Mouse (Mus musculus) right cerebral cortex, postnatal 10 days (tissue): ENCODE data around the gene Myocos.
"Not testable (repeated sequence)": the region's sequence is repeated elsewhere in the genome, so short reads cannot be mapped to it uniquely, and the experiment has no call there.

Experiments used
- DNase-seq, 2 experiments: peaks; one replicate each; pipeline ENCODE4 v3.0.0; 2021; ENCODE audit warnings: low spot score in 2 of 2

Myocos gene

DNA sequence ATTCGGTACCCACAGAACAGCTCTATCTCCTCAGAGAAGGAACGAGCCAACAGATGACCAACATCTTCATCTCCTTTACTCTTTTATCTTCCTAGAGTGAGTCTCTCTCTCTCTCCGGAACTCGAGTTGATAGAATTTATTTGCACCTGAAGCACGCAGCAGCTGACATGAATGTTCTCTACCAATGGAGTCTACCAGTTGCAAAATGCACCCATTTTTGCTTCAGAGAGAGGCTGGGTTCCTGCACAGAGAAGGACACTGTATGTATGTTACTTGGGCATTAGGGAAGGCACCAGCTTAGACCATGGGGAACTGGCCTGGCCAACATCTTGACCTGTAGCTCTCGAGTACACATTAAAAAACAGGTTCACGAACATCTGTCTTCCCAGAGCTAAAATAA is at the start of gene Myocos:
Gene Myocos, minus strand, starts transcription at position 101 of the 400 bp plus-strand sequence.
- DNase-seq = no peak

DNA sequence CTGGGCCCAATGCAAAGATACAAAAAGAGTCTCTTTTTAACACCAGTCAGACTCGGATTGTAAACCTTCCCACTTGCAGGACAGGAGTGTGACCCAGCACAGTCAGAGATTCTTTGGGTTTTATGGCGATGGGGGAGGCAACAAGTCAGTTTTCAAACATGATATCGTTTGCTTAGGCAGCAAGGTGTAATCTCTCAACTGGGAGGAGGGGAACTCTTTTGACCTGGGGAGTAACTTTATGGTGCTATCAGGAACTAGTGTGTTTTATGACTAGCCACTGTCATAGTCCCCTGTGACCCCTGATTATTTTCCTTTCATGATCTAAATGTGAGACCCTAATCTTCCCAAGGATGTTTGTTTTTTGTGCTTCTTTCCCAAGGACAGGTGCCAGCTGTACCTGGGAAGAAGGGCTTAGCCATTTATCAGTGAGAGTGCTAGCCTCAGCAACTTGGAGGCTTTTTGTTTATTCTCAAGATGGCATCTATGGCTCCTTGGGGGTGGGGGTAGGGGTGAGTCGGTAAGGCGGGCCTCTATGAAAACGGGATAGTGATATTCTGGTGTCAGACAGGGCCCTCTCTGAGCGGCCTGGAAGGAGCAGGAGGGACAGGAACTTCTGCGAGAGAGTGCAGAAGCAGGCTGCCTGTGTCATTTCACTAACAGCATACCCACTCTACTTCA is 42.5 kb upstream of the Myocos start:
- DNase-seq = no peak

DNA sequence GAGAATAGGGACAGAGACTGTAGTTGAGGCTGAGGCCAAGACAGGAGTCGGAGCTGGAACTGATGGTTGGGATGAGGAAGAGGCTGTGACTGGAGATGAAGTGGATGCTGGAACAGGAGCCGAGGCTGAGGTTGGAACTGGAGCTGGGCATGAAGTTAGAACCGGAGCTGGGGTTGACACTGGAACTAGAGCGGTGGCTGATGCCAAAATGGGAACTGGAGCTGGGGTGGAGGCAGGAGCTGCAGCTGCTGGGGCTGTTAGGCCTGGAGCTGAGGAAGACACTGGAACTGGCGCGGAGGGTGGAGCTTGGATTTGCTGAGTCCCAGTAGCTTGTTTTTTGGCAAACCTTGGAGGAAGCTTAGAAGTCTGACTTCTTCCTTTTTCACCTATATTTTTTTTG is 39.8 kb upstream of the Myocos start:
- DNase-seq = no peak

DNA sequence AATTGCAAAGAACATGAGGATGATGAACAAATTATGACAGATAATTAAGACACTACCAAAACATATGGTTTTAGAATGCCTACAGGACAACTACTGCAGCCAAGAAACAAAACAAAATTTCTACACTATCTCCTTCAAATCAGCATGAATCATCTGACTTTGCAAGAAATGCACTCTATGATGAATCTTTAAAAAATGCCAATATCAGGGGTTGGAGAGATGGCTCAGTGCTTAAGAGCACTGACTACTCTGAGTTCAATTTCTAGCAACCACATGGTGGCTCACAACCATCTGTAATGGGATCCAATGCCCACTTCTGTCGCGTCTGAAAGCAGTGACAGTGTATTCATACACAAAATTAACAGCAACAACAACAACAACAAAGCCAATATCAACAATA is 35.7 kb upstream of the Myocos start:
- DNase-seq = no peak

DNA sequence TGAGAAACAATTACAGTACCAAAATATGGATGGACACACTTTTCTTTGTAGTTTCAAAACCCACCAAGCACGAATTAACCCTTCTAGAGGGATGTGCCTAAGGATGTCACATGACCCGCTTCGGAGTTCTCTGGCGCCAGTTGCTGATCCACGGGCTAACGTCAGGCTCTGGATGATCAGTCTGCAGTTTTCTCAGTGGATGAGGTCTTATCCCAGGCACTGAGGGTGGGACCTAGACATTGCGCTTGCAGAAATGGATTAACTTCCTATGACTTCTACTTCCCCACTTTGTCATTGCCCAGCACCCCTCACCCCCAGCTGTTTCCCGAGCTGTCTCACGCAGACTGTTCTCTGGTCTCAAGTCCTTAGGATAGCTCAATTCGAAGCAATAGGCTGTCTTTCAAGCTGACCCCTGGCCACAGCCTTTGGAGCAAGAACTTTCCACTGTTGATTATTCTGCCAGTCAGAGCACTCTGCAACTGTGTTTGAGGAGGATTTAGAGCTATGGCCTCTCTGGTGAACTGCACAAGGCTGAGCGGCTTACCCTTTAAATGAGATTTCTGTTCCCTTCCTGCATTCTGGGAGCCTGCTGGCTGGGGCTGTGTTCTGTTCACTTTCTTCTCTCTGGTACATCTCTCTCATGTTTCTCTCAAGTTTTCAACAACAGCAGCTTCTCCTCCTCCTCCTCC is 7.6 kb upstream of the Myocos start:
- peak in 1 of 2 experiments; percentile 29 for DNase-seq

DNA sequence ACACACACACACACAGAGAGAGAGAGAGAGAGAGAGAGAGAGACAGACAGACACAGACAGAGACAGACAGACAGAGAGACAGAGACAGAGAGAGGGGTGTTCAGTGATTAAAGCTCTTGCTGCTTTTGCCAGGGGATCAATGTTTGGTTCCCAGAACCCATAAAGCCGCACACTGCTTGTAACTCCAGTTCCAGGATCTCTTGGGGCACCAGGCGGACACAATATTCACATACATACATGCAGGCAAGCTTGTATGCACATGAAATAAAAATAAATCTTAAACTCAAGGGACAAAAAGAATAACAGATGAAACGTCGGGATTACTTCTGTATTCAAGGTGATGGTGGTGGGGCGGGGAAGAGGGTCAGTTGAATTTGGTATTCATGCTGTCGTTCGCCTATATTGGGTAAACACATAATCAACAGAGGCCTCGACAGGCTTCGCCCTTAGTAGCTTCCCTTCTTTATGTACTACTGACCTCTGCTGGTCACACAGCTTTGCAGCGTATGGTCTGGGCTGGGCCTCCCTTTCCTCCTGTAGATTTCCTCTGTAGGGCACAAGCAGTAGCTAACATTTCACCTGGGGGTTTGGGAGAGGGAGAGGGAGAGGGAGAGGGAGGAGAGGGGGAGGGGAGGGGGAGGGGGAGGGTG is 6.9 kb upstream of the Myocos start:
- DNase-seq = peak; percentile 84 to 85

DNA sequence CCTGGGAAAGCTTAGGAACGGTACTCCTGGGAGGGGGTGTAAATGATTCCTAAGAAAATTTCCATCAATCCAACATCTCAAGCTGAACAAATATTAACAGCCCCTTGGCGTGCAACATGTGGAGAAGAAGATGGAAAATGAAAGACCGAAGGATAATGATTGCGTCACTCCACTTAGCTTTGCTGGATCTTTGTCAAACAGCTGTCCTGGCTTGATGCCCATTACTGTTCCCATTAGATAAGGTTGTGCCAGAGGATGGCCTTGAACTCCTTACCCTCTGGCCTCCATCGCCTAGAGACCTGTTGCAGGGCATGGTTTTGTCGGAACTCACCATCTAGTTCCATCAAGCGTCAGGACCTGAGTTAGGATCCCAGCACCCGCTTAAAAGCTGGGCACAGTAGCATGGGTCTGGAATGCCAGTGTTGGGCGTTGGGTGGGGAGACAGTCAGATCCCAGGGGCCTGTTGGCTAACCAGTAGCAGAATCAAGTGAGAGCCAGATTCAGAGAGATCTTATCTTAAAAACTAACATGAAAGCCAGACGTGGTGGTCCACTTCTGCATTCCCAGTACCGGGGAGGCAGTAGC is 2.3 kb upstream of the Myocos start:
- DNase-seq = no peak

DNA sequence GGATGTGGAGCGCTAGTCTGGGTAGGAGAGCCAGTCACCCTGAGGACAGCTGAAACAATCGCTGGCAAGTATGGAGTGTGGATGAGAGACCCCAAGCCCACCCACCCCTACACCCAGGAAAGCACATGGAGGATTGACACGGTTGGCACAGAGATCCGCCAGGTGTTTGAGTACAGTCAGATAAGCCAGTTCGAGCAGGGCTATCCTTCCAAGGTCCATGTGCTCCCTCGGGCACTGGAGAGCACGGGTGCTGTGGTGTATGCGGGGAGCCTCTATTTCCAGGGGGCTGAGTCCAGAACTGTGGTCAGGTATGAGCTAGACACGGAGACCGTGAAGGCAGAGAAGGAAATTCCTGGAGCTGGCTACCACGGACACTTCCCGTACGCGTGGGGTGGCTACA is 9.6 kb downstream of the Myocos start:
- DNase-seq = no peak

DNA sequence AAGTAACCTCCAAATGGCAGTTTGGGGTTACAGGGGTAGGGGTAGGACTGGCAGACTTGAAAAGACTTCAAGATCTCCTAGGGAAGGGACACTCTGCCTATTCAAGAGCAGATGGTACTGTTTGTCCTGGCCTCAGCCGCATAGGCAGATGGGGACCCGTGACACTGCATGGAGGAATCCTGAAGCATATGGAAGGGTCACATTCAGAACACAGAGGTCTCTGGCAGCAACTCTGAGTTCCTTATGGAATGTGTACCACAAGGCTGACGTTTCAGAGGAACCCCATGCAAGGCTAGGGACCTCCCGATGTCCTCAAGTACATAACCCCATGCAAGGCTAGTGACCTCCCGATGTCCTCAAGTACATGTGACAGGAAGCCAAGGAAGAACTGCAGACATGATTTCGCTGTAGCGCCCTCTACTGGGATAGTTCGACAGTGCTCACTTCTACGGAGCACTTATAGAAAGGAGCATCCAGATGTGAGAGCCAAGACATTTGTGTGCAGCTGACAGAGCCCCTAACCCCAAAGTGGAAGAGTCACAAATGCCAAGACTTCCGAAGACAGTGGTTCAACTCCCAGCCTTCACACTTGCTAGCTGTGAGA is 11.8 kb downstream of the Myocos start:
- DNase-seq = no peak

DNA sequence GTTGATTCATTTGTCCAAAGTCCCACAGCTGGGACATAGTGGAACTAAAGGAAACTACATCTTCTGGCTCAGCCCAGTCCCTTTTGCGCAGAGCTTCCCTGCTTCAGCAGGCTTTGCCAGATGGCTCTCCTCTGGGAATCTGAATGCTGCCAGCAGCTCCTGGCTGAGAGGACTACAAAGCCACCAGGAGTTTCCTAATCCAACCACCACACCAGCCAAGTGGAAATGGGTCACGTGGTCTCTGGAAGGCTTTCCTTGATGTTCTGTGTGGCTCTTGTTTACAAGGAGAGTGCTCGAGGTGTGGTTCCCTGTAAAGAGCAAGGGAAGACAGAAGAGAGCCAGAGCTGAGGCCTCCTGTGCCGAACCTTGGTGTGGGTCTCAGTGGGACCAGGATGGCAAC is 14.3 kb downstream of the Myocos start:
- DNase-seq = peak; percentile 83 to 87

DNA sequence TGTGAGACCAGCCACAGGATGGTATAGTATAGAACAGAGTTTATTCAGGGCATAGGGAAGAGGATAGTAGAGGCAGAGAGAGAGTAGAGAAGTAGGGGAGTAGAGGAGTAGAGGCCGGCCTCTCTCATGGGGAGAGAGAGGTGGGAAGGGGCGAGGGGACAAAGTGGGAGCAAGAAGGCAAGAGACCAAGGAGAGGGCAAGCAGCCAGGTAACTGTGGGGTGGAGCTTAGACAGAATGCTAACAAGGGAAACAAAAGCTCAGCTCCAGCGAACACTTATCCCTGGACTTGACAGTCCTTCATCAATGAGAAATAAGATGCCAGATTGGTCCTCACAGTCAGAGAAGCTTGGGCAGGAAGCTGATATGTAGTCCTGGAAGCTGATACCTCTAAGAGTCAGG is 15.4 kb downstream of the Myocos start:
- no peak for DNase-seq

DNA sequence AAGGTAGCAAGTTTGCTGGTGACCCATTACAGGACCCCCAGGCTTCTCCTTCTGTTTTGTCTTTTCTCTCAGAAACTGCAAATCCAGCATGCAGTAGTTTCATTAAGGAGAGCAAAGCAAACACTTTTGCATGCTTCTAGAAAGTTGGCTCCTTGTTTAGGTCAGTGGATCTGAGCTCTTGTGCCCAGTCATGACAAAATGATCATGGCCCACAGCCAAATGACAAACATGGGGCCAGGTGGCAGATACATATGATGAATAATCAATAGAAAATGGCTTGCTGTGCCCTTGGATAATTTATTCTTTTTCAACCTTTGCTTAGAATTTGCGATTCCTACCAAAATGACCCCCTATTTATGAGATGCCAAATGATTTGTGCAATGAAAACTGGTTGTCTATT is 18.2 kb downstream of the Myocos start:
- DNase-seq = no peak

DNA sequence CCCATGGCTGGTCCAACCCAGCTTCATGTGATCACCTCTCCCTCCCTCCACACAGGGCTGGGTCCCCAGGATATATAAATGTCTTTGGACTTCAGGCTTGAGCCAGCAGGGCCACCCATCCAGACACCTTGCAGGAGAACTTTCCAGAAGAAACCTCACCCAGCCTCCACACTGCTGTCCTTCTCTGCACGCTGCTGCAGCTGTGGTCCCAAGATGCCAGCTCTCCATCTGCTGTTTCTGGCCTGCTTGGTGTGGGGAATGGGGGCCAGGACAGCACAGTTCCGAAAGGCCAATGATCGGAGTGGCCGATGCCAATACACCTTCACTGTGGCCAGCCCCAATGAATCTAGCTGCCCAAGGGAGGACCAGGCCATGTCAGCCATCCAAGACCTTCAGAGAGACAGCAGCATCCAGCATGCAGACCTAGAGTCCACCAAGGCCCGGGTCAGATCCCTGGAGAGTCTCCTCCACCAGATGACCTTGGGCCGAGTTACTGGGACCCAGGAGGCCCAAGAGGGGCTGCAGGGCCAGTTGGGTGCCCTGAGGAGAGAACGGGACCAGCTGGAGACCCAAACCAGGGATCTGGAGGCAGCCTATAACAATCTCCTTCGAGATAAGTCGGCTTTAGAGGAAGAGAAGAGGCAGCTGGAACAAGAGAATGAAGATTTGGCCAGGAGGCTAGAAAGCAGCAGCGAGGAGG is 18.8 kb downstream of the Myocos start, which contains the start of gene Myoc:
Gene Myoc, plus strand, starts transcription at position 105 of the 700 bp plus-strand sequence.
- no peak for DNase-seq

DNA sequence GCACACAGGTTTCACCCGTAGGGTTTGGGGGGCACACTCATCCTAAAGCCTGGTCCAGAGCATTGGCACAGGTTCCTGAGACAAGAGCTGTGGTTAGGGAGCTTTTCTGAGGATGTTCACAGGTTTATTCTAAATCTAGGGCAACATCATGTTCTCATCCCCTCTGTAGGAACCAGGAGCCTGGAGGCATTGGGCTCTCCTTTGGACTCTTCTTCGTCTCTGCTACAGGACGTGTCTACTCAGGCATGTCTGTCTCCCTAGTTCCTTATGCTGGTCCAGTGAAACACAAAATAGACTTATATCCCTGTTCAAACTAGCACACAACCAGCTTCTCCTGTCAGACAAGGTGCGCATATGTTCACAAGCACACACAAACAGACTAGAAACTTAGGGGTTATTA is 19.5 kb downstream of the Myocos start:
- no peak for DNase-seq

DNA sequence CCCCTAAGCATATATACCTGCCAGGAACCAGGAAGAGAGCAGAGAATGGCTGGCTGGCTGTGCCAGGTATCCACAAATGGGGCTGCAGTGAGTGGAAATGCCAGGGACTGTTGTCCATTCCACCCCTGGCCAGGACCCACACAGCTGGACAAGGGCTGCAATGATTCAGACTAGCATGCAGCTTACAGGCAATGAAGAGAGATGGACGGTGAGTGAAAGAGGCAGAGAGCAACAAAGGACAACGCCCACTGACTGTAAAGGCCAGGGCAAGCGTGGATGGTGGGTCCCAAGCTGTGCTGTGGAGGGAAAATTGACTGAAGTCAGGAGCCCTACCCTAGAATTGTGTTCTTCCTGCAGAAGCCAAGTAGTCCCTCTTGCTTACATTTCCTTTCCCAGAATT is 21.5 kb downstream of the Myocos start:
- DNase-seq = no peak

DNA sequence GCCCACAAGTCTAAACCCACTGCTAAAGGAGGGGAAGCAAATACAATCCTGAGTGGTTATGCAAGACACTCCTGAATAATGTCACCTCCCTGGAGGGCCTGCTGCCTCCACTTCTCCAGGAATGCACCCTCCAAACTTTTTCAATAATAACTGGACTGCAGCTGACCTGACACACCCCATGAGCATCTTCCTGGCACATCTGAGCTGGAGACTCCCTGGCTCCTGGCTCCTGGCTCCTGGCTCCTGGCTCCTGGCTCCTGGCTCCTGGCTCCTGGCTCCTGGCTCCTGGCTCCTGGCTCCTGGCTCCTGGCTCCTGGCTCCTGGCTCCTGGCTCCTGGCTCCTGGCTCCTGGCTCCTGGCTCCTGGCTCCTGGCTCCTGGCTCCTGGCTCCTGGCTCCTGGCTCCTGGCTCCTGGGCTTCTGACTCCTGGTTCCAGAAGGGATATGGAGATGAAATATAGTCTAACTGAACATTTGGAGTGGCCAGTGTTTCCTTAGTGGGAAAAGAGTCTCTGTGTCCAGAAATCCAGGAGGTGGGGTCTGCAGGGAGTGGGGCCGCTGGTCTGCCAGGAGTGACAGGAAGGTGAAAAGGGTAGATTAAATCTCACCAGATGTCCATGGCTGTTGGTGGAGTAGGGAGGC is 22.6 kb downstream of the Myocos start:
- DNase-seq = not testable (repeated sequence)

DNA sequence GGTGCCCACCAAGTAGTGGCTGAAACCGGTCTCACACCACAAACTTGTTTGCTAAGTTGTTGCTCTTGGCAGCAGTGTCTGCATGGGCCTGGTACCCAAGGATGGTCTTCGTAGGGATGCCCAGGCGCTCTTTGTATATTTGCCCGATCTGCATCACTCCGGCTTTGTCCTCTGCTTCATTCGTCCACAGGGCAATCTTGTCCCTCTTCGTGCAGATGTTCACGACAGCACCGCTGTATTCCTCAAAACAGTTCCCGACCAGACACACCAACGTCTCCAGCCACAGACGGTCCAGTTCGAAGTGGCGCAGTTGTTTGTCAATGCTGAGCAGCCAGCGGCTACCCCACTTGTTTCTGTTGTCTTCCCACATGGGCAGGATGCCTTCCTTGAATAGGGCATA is 29.7 kb downstream of the Myocos start:
- not testable (repeated sequence) for DNase-seq

DNA sequence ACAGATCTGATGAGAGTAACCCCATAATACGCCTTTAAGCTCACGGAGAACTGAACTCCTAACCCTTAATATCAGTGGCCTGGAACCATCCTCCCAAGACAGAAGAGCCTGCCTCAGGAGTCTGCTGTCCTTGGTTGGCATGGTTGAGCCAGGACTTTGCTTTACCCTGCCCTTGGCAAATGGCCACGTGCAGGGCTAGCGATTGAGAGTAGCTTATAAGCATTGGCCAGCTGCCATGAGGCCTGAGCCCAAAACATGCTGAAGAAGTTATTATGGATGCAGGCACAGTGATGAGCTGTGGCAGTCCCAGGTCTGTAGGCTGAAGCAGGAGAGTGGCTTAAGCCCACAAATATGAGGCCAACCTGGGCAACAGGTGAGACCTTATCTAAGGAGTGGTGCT is 30.2 kb downstream of the Myocos start:
- not testable (repeated sequence) for DNase-seq

DNA sequence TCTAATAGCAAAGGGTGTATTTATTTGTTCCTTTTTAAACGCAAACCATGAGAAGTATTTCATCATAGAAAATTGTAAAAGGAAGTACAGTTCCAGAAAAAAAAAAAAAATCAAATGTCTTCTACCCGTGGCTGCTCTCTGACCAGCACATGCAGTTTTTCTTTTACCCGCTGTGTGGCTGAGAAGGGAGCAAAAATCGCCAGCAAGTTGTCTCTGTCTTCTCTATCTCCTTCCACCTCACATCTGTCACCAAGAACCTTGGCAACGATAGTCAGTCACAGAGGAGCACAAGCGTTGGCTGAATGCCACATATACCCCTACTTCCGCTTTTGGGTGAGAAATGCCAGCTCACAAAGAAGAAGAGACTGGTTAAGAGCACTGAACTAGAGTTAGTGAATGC is 32.8 kb downstream of the Myocos start:
- DNase-seq = peak in 1 of 2 experiments; percentile 43

DNA sequence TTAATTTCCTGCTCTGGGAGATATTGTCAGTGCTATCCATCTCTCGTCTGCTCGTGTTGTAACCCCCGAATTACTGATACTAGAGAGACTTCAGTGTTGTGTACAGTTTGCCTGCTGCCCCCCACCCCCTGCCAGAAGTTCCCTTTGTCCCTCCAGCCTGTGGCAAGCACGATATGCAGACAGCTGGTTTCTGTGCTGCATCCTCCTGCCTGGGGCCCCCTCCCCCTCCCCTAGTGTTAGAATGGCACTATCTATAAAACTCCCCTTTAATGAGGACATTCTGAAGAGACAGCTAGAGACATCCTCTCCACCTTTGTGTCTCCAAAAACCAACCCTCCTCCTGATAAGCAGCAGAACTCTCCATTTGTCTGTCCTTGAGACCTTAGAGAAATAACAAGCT is 34.1 kb downstream of the Myocos start:
- no peak for DNase-seq

DNA sequence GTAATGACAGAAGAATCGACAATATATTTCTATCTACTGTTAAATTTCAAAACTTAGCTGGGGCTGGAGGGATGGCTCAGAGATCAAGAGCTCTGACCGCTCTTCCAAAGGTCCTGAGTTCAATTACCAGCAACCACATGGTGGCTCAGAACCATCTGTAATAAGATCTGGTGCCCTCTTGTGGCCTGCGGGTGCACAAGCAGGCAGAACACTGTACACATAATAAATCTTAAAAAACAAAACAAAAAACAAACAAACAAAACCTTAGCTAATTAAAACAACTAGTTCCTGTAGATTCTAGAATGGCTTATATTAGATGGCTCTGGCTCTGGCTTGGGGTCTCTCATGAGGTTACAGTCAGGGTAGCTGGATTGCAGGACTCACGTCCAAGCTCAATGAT is 37.5 kb downstream of the Myocos start:
- no peak for DNase-seq
